In genomic region chr9:102492031-102492795, GRCm38 (mm10) we compare ENCODE assay signal across 9 mouse cellular contexts. TPM values are rescaled to one million over a fixed set of nuclear protein-coding genes. Genes with fewer than 3 reads are reported as not detected.
DNase-seq lines count a peak whose midpoint lies in the region; ATAC-seq and TF ChIP-seq lines count a peak whose summit lies in the region.
"Had no signal": no experiment of that assay in that cellular context is flagged by ENCODE, and none has a peak within 500 bp of the region (broad histone marks: within the 10 kb centered on the region; RNA-seq: fewer than 3 reads in every experiment).

No protein-coding gene starts in this region.

- H3K9ac ChIP-seq in forebrain, embryonic 11.5 days (ENCODE audit: low read length), result no peak overlapping the region
- no peak overlapping the region for H3K9ac ChIP-seq in lung, postnatal 0 days (replicated peaks; ENCODE audit: low read depth)
- no peak overlapping the region for H3K9ac ChIP-seq in stomach, postnatal 0 days (ENCODE audit: low read length)
- H3K9ac ChIP-seq: liver, embryonic 15.5 days had no signal

- no peaks in the 10 kb centered on the region for H3K9me3 ChIP-seq in forebrain, embryonic 11.5 days (ENCODE audit: control insufficient read depth, low read length)
- H3K9me3 ChIP-seq in forebrain, embryonic 10.5 days, result no peaks in the 10 kb centered on the region; the same call in 1 of the 2 replicates
- H3K9me3 ChIP-seq in lung, postnatal 0 days (ENCODE audit: low read length), result no peaks in the 10 kb centered on the region
- H3K9me3 ChIP-seq in stomach, postnatal 0 days (ENCODE audit: control insufficient read depth, low read length), result no peaks in the 10 kb centered on the region
- H3K9me3 ChIP-seq: liver, embryonic 15.5 days had no signal

- H3K27me3 ChIP-seq in forebrain, embryonic 11.5 days (ENCODE audit: control insufficient read depth, insufficient read depth, low read length), result no peaks in the 10 kb centered on the region
- peaks cover 7% of the 10 kb centered on the region; the same call in 1 of the 2 replicates for H3K27me3 ChIP-seq in forebrain, embryonic 10.5 days (ENCODE audit: poor library complexity, severe bottlenecking)
- no peaks in the 10 kb centered on the region for H3K27me3 ChIP-seq in lung, postnatal 0 days (replicated peaks; ENCODE audit: insufficient read depth, low read length)
- no peaks in the 10 kb centered on the region for H3K27me3 ChIP-seq in stomach, postnatal 0 days (ENCODE audit: control insufficient read depth, insufficient read depth, low read length)
- H3K27me3 ChIP-seq: liver, embryonic 15.5 days had no signal

- WGBS in forebrain, embryonic 11.5 days, result 45% methylated on average over 12 of the region's 12 CpGs
- 45% methylated on average over 12 of the region's 12 CpGs for WGBS in forebrain, embryonic 10.5 days
- WGBS in lung, postnatal 0 days, result 43% methylated on average over 12 of the region's 12 CpGs
- 42% methylated on average over 12 of the region's 12 CpGs for WGBS in stomach, postnatal 0 days

- H3K4me1 ChIP-seq in forebrain, embryonic 11.5 days (replicated peaks; ENCODE audit: control insufficient read depth, insufficient read depth, low read length), result no peaks in the 10 kb centered on the region
- H3K4me1 ChIP-seq in forebrain, embryonic 10.5 days, result peaks cover 11% of the 10 kb centered on the region; the same call in 1 of the 2 replicates
- H3K4me1 ChIP-seq in lung, postnatal 0 days (ENCODE audit: insufficient read depth, low read depth, low read length), result no peaks in the 10 kb centered on the region
- H3K4me1 ChIP-seq in stomach, postnatal 0 days (replicated peaks; ENCODE audit: control insufficient read depth, insufficient read depth), result no peaks in the 10 kb centered on the region
- H3K4me1 ChIP-seq: liver, embryonic 15.5 days had no signal

- no peak for TF ChIP-seq EP300 in lung, postnatal 0 days (IDR thresholded peaks at IDR 0.05)
- TF ChIP-seq EP300 in stomach, postnatal 0 days (optimal IDR thresholded peaks at IDR 0.05), result no peak

- peak; percentile 65 for DNase-seq in forebrain, embryonic 11.5 days (ENCODE audit: low spot score)
- DNase-seq in forebrain, embryonic 10.5 days (ENCODE audit: extremely low spot score, low spot score), result no peak
- DNase-seq in lung, postnatal 0 days (ENCODE audit: low spot score), result no peak
- DNase-seq in lung, adult 18-20 months, result no peak
- peak; percentile 42 for DNase-seq in embryo, embryonic 9.5 days (ENCODE audit: extremely low spot score)
- DNase-seq in stomach, postnatal 0 days (ENCODE audit: low spot score), result no peak
- DNase-seq in urinary bladder, adult 18-20 months (ENCODE audit: low spot score in 2 of 2), result no peak
- no peak for DNase-seq in spleen, postnatal 36 days (ENCODE audit: low spot score in 2 of 2)

- H3K4me2 ChIP-seq in forebrain, embryonic 11.5 days (ENCODE audit: low read depth, low read length, severe bottlenecking), result no peak overlapping the region
- H3K4me2 ChIP-seq in lung, postnatal 0 days (replicated peaks; ENCODE audit: low read depth, low read length), result no peak overlapping the region
- H3K4me2 ChIP-seq in stomach, postnatal 0 days (replicated peaks; ENCODE audit: low read depth), result no peak overlapping the region
- H3K4me2 ChIP-seq: liver, embryonic 15.5 days had no signal

- TF ChIP-seq CTCF in lung, postnatal 0 days (IDR thresholded peaks at IDR 0.05), result peak; percentile 48
- peak; percentile 46; the same call in 1 of the 2 replicates for TF ChIP-seq CTCF in stomach, postnatal 0 days (IDR thresholded peaks at IDR 0.05; ENCODE audit: low read depth)

- ATAC-seq in forebrain, embryonic 11.5 days (replicated peaks; ENCODE audit: low FRiP score), result no peak
- no peak for ATAC-seq in lung, postnatal 0 days
- no peak for ATAC-seq in stomach, postnatal 0 days (ENCODE audit: low FRiP score, low TSS enrichment)

- H3K36me3 ChIP-seq in forebrain, embryonic 11.5 days (ENCODE audit: control insufficient read depth, insufficient read depth, low read length), result no peaks in the 10 kb centered on the region
- no peaks in the 10 kb centered on the region for H3K36me3 ChIP-seq in forebrain, embryonic 10.5 days (replicated peaks)
- no peaks in the 10 kb centered on the region for H3K36me3 ChIP-seq in lung, postnatal 0 days (ENCODE audit: insufficient read depth, low read length)
- H3K36me3 ChIP-seq in stomach, postnatal 0 days (ENCODE audit: control insufficient read depth, insufficient read depth, low read length), result no peaks in the 10 kb centered on the region
- H3K36me3 ChIP-seq: liver, embryonic 15.5 days had no signal

- H3K4me3 ChIP-seq in forebrain, embryonic 11.5 days (ENCODE audit: low read depth, low read length), result no peak overlapping the region
- H3K4me3 ChIP-seq in forebrain, embryonic 10.5 days, result no peak overlapping the region
- no peak overlapping the region for H3K4me3 ChIP-seq in lung, postnatal 0 days (ENCODE audit: low read depth, low read length)
- no peak overlapping the region for H3K4me3 ChIP-seq in stomach, postnatal 0 days (ENCODE audit: low read depth, low read length)
- H3K4me3 ChIP-seq: liver, embryonic 15.5 days had no signal

- H3K27ac ChIP-seq in forebrain, embryonic 11.5 days (ENCODE audit: low read depth, low read length), result no peak overlapping the region
- no peak overlapping the region for H3K27ac ChIP-seq in forebrain, embryonic 10.5 days
- H3K27ac ChIP-seq in lung, postnatal 0 days (ENCODE audit: low read length), result no peak overlapping the region
- H3K27ac ChIP-seq in stomach, postnatal 0 days (replicated peaks), result no peak overlapping the region
- H3K27ac ChIP-seq: liver, embryonic 15.5 days had no signal

RNA-seq across cellular contexts. Expression of gene Ky, which starts 13.3 kb away (rescaled TPM):
- 0.08 and 0.32 TPM in 2 replicates for polyA plus RNA-seq in forebrain, embryonic 11.5 days (2014; fragmentation: Nextera tagmentation; extraction: Ambion mirVana)
- polyA plus RNA-seq in forebrain, embryonic 10.5 days (2016; fragmentation: Nextera tagmentation; extraction: Ambion mirVana), result 0.10 and 0.14 TPM in 2 replicates
- polyA plus RNA-seq in lung, postnatal 0 days (2015; fragmentation: Nextera tagmentation; extraction: Ambion mirVana), result 0.02 and 0.20 TPM in 2 replicates
- 0.08 and 0.13 TPM in 2 replicates for polyA plus RNA-seq in stomach, postnatal 0 days (2015; fragmentation: Nextera tagmentation; extraction: Ambion mirVana)

Comparison
In these comparisons a context has a peak if more than half of its experiments do, and no peak if none do; other contexts are left out.
1. DNase-seq: peak in forebrain, embryonic 11.5 days (single experiment) and embryo, embryonic 9.5 days (single experiment); none in forebrain, embryonic 10.5 days (single experiment), lung, postnatal 0 days (single experiment), lung, adult 18-20 months (0 of 2), stomach, postnatal 0 days (single experiment), urinary bladder, adult 18-20 months (0 of 2) and spleen, postnatal 36 days (0 of 2).